Mouse (Mus musculus) kidney, embryonic 15.5 days (tissue): Measurements from ENCODE around the gene Pogz. TPM values are rescaled to one million over a fixed set of nuclear protein-coding genes. Genes with fewer than 3 reads are reported as not detected.

Experiments used
- ATAC-seq: fragments of 200-750 bp; cut with Nextera tagmentation; replicated peaks from 2 replicates; pipeline ENCODE4 v1.8.0; 2017; ENCODE audit warnings: moderate TSS enrichment; ENCODE audit not compliant: low FRiP score
- H3K27ac ChIP-seq: fragments of 300-500 bp; sonication (generic); 2 replicates; pipeline ENCODE4 v1.5.1; 2015; ENCODE audit warnings: mild to moderate bottlenecking, inconsistent platforms
- H3K27me3 ChIP-seq: fragments of 300-500 bp; sonication (generic); 2 replicates; pipeline ENCODE4 v1.6.1; 2015; ENCODE audit warnings: inconsistent platforms
- H3K36me3 ChIP-seq: fragments of 300-500 bp; sonication (generic); 2 replicates; pipeline ENCODE4 v1.6.1; 2015; ENCODE audit warnings: inconsistent platforms
- H3K4me1 ChIP-seq: fragments of 300-500 bp; sonication (generic); 2 replicates; pipeline ENCODE4 v1.6.1; 2015; ENCODE audit warnings: inconsistent platforms
- H3K4me2 ChIP-seq: fragments of 300-500 bp; sonication (generic); 2 replicates; pipeline ENCODE4 v1.6.1; 2015; ENCODE audit warnings: moderate library complexity, mild to moderate bottlenecking, inconsistent platforms
- H3K4me3 ChIP-seq: fragments of 300-500 bp; sonication (generic); replicated peaks from 2 replicates; pipeline ENCODE4 v1.5.1; 2015; ENCODE audit warnings: mild to moderate bottlenecking, inconsistent platforms
- H3K9ac ChIP-seq: fragments of 300-500 bp; sonication (generic); 2 replicates; pipeline ENCODE4 v1.6.1; 2015; ENCODE audit warnings: mild to moderate bottlenecking, inconsistent platforms
- H3K9me3 ChIP-seq: fragments of 300-500 bp; sonication (generic); replicated peaks from 2 replicates; pipeline ENCODE4 v1.6.1; 2016; ENCODE audit warnings: inconsistent platforms
- WGBS: fragments of 180-500 bp; shearing (Covaris S2); methylation state at CpG from one replicate; pipeline ENCODE4 v1.1.7; 2015; ENCODE audit warnings: mixed read lengths; 5-methylcytosine and 5-hydroxymethylcytosine counted together
- polyA plus RNA-seq: library from polyadenylated mRNA; unstranded; fragments of >200 nt; fragmentation: Nextera tagmentation; extraction: Ambion mirVana; gene quantifications from 2 replicates; pipeline ENCODE4 v1.2.1, GENCODE M21; 2015

The Pogz gene
- polyA plus RNA-seq, 1 experiment from 2014 or later: 18.8 TPM

- H3K4me1 ChIP-seq: no peaks in the 10 kb centered on the region
- ATAC-seq: no peak
- no peak overlapping the region for H3K4me2 ChIP-seq
- 66% methylated on average over 3 of the region's 3 CpGs for WGBS
- no peaks in the 10 kb centered on the region for H3K9me3 ChIP-seq
- no peak overlapping the region for H3K4me3 ChIP-seq
- H3K27ac ChIP-seq: no peak overlapping the region
- H3K9ac ChIP-seq: no peak overlapping the region
- no peaks in the 10 kb centered on the region for H3K27me3 ChIP-seq
- no peaks in the 10 kb centered on the region for H3K36me3 ChIP-seq
These were observed 23.7 kb upstream of the Pogz start for GRCm38 (mm10) chr3:94813651-94814050.

GRCm38 (mm10) chr3:94814063-94814462 is 23.3 kb upstream of the Pogz start:
- Histone ChIP-seq H3K4me3 (no peak overlapping the region), H3K9ac (no peak overlapping the region), H3K27me3 (no peaks in the 10 kb centered on the region), H3K4me2 (no peak overlapping the region), H3K27ac (no peak overlapping the region), H3K4me1 (no peaks in the 10 kb centered on the region), H3K9me3 (no peaks in the 10 kb centered on the region), H3K36me3 (no peaks in the 10 kb centered on the region)
- no peak for ATAC-seq
- WGBS: 61% methylated on average over 4 of the region's 4 CpGs

- Histone ChIP-seq H3K9ac (no peak overlapping the region), H3K27ac (no peak overlapping the region), H3K4me2 (no peak overlapping the region), H3K27me3 (no peaks in the 10 kb centered on the region), H3K36me3 (no peaks in the 10 kb centered on the region), H3K9me3 (no peaks in the 10 kb centered on the region), H3K4me1 (0 out of 2 replicates have a peak, but pooled peaks cover 2% of the 10 kb centered on the region), H3K4me3 (no peak overlapping the region)
- no peak for ATAC-seq
- WGBS: 83% methylated on average over 4 of the region's 4 CpGs
These were observed 22.7 kb upstream of the Pogz start for GRCm38 (mm10) chr3:94814663-94815062.

- ATAC-seq: no peak
- H3K4me2 ChIP-seq: no peak overlapping the region
These were observed 21.8 kb upstream of the Pogz start for GRCm38 (mm10) chr3:94815603-94816002.

GRCm38 (mm10) chr3:94817731-94818130 is 19.6 kb upstream of the Pogz start:
- Histone ChIP-seq H3K27ac (no peak overlapping the region), H3K9ac (no peak overlapping the region), H3K4me3 (no peak overlapping the region), H3K4me1 (0 out of 2 replicates have a peak, but pooled peaks cover 2% of the 10 kb centered on the region), H3K27me3 (no peaks in the 10 kb centered on the region), H3K4me2 (no peak overlapping the region), H3K9me3 (no peaks in the 10 kb centered on the region), H3K36me3 (no peaks in the 10 kb centered on the region)
- 78% methylated on average over 2 of the region's 2 CpGs for WGBS
- ATAC-seq: no peak

More at GRCm38 (mm10) chr3:94815603-94816002, 21.8 kb upstream of the Pogz start:
- Histone ChIP-seq H3K27ac (no peak overlapping the region), H3K9ac (no peak overlapping the region), H3K4me3 (no peak overlapping the region), H3K9me3 (no peaks in the 10 kb centered on the region), H3K4me1 (0 out of 2 replicates have a peak, but pooled peaks cover 2% of the 10 kb centered on the region), H3K27me3 (no peaks in the 10 kb centered on the region), H3K36me3 (no peaks in the 10 kb centered on the region)

GRCm38 (mm10) chr3:94819452-94820425 is 17.6 kb upstream of the Pogz start:
- ATAC-seq: no peak
- H3K4me3 ChIP-seq: no peak overlapping the region

GRCm38 (mm10) chr3:94821008-94821638 is 16.2 kb upstream of the Pogz start:
- Histone ChIP-seq H3K9ac (peak overlapping the region; percentile 82), H3K4me3 (peak overlapping the region; percentile 71), H3K27ac (peak overlapping the region; percentile 91), H3K4me2 (peak overlapping the region; percentile 80), H3K36me3 (no peaks in the 10 kb centered on the region), H3K4me1 (0 out of 2 replicates have a peak, but pooled peaks cover 2% of the 10 kb centered on the region), H3K9me3 (no peaks in the 10 kb centered on the region), H3K27me3 (no peaks in the 10 kb centered on the region)
- 2% methylated on average over 31 of the region's 31 CpGs for WGBS
- ATAC-seq: peak; percentile 68

More at GRCm38 (mm10) chr3:94819452-94820425, 17.6 kb upstream of the Pogz start:
- Histone ChIP-seq H3K27me3 (no peaks in the 10 kb centered on the region), H3K9me3 (no peaks in the 10 kb centered on the region), H3K9ac (no peak overlapping the region), H3K27ac (peak overlapping the region; percentile 37; the same call in 1 of the 2 replicates), H3K36me3 (no peaks in the 10 kb centered on the region), H3K4me2 (0 out of 2 replicates have a peak overlapping the region, but pooled peaks have one; percentile 7), H3K4me1 (0 out of 2 replicates have a peak, but pooled peaks cover 2% of the 10 kb centered on the region)
- WGBS: 65% methylated on average over 24 of the region's 24 CpGs

- ATAC-seq: no peak
- Histone ChIP-seq H3K27ac (no peak overlapping the region), H3K27me3 (no peaks in the 10 kb centered on the region), H3K9ac (0 out of 2 replicates have a peak overlapping the region, but pooled peaks have one; percentile 28), H3K36me3 (no peaks in the 10 kb centered on the region), H3K4me3 (peak overlapping the region; percentile 71), H3K4me1 (0 out of 2 replicates have a peak, but pooled peaks cover 2% of the 10 kb centered on the region), H3K9me3 (no peaks in the 10 kb centered on the region), H3K4me2 (peak overlapping the region; percentile 80)
- WGBS: 89% methylated on average over 4 of the region's 4 CpGs
These were observed 15.3 kb upstream of the Pogz start for GRCm38 (mm10) chr3:94822082-94822481.

- Histone ChIP-seq H3K4me3 (no peak overlapping the region), H3K9me3 (no peaks in the 10 kb centered on the region), H3K27ac (no peak overlapping the region), H3K4me2 (no peak overlapping the region), H3K27me3 (no peaks in the 10 kb centered on the region), H3K9ac (no peak overlapping the region), H3K4me1 (0 out of 2 replicates have a peak, but pooled peaks cover 2% of the 10 kb centered on the region), H3K36me3 (no peaks in the 10 kb centered on the region)
- ATAC-seq: no peak
- 84% methylated on average over 3 of the region's 3 CpGs for WGBS
These were observed 13.3 kb upstream of the Pogz start for GRCm38 (mm10) chr3:94824110-94824509.

GRCm38 (mm10) chr3:94832100-94832499 is 5.3 kb upstream of the Pogz start:
- Histone ChIP-seq H3K9ac (no peak overlapping the region), H3K36me3 (no peaks in the 10 kb centered on the region), H3K9me3 (0 out of 2 replicates have a peak, but pooled peaks cover 3% of the 10 kb centered on the region), H3K27me3 (no peaks in the 10 kb centered on the region), H3K27ac (no peak overlapping the region), H3K4me2 (no peak overlapping the region), H3K4me1 (0 out of 2 replicates have a peak, but pooled peaks cover 3% of the 10 kb centered on the region), H3K4me3 (no peak overlapping the region)
- WGBS: 34% methylated on average over 9 of the region's 9 CpGs
- ATAC-seq: no peak

- Histone ChIP-seq H3K27me3 (no peaks in the 10 kb centered on the region), H3K4me3 (no peak overlapping the region), H3K4me2 (no peak overlapping the region), H3K9me3 (0 out of 2 replicates have a peak, but pooled peaks cover 3% of the 10 kb centered on the region), H3K36me3 (no peaks in the 10 kb centered on the region), H3K9ac (no peak overlapping the region), H3K27ac (no peak overlapping the region), H3K4me1 (0 out of 2 replicates have a peak, but pooled peaks cover 3% of the 10 kb centered on the region)
- ATAC-seq: no peak
- WGBS: 81% methylated on average over 5 of the region's 5 CpGs
These were observed 4.7 kb upstream of the Pogz start for GRCm38 (mm10) chr3:94832701-94833100.

GRCm38 (mm10) chr3:94833358-94833757 is 4.0 kb upstream of the Pogz start:
- H3K27me3 ChIP-seq: no peaks in the 10 kb centered on the region
- no peak overlapping the region for H3K27ac ChIP-seq
- no peak for ATAC-seq

More at GRCm38 (mm10) chr3:94833358-94833757, 4.0 kb upstream of the Pogz start:
- Histone ChIP-seq H3K36me3 (no peaks in the 10 kb centered on the region), H3K9ac (no peak overlapping the region), H3K4me2 (no peak overlapping the region), H3K9me3 (0 out of 2 replicates have a peak, but pooled peaks cover 3% of the 10 kb centered on the region), H3K4me3 (no peak overlapping the region), H3K4me1 (peaks cover 3% of the 10 kb centered on the region; the same call in 1 of the 2 replicates)
